Mouse (Mus musculus): Measurements from ENCODE around the gene Spi1.
"Not testable (repeated sequence)": the region's sequence is repeated elsewhere in the genome, so short reads cannot be mapped to it uniquely, and the experiment has no call there.

The Spi1 gene

GRCm38 (mm10) chr2:91081775-91082695, at the start of gene Spi1:
TSS of gene Spi1 (plus strand) at chr2:91082390.
- in situ Hi-C loops (cut with MboI, MseI), result no loop called here

- in situ Hi-C loops (cut with MboI, MseI), result loop anchor here (5.0 kb wide), 1 partner anchor 69 kb away; no protein-coding TSS in a partner anchor
These were observed 49.2 kb upstream of the Spi1 start for GRCm38 (mm10) chr2:91033000-91033399.

GRCm38 (mm10) chr2:91035385-91035784, 46.8 kb upstream of the Spi1 start, which contains the start of gene Rapsn:
TSS of gene Rapsn (plus strand) at chr2:91035620.
- in situ Hi-C loops (cut with MboI, MseI), result no loop called here

DNA sequence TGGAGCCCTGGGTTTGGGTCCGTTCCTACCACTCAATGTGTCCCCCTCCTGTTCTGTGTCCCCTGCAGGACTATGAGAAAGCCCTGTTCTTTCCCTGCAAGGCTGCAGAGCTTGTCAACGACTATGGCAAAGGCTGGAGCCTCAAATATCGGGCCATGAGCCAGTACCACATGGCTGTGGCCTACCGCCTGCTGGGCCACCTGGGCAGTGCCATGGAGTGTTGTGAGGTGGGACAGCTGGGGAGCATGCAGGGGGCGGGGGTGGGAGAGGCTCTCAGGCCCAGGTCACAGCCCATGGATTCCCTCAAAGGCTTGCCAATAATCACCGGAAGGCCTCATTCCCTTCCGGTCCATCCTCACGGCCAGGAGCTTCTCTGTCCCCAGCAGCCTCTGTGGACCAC, 40.4 kb upstream of the Spi1 start:
- in situ Hi-C loops (cut with MboI, MseI), result no loop called here

- in situ Hi-C loops (cut with MboI, MseI), result no loop called here
These were observed 39.4 kb upstream of the Spi1 start for GRCm38 (mm10) chr2:91042651-91043398.

DNA sequence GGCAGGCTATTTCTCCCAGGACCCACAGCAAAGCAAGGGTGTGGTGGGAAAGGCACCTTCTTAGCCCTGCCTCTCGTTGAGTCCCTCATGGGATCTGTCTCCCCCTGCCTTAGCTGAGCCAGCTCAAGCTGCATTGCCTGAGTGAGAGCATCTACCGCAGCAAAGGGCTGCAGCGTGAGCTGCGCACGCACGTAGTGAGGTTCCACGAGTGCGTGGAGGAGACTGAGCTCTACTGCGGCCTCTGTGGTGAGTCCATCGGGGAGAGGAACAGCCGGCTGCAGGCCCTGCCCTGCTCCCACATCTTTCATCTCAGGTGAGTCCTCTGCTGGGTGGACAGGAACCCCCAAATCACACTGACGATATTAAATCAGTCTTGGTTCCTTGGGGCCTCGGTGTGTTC, 37.5 kb upstream of the Spi1 start:
- in situ Hi-C loops (cut with MboI, MseI), result no loop called here

GRCm38 (mm10) chr2:91045805-91046204, 36.4 kb upstream of the Spi1 start:
- in situ Hi-C loops (cut with MboI, MseI), result not testable (repeated sequence)

DNA sequence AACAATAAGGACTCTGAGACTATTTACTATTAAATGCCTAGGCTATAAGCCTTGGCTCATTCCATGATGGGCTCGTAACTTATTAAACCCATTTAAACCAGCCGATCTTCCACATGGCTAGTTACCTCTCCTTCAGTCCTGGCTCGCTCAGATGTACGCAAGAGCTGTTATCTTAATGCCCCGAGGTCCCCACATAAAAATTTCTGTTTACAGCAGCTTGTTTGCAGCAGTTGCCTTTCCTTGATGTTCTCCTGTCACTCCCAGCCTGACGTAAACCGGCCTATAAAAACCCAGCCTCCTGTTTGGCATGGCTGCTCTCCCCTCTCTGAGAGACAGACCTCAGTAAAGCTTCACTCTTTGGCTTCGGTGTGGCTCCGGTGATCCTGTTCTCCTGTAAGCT, 34.8 kb upstream of the Spi1 start:
- in situ Hi-C loops (cut with MboI, MseI), result no loop called here

DNA sequence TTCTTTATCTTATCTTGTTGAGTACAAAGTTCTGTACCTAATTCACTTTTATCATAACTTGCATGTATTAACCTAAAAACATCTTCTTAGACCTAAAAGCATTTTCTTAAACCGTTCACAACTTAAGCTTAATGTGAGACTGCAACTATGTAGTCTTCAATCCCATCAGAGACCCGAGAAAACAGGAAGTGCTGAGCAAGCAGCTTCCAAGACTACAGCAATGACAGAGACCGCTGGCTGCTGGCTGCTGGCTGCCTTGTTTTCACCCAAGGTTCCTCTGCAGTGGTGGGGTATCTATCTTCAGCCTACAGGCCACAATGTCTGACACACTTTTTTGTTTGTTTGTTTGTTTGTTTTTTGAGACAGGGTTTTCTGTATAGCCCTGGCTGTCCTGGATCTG, 30.3 kb upstream of the Spi1 start:
- in situ Hi-C loops (cut with MboI, MseI), result no loop called here

DNA sequence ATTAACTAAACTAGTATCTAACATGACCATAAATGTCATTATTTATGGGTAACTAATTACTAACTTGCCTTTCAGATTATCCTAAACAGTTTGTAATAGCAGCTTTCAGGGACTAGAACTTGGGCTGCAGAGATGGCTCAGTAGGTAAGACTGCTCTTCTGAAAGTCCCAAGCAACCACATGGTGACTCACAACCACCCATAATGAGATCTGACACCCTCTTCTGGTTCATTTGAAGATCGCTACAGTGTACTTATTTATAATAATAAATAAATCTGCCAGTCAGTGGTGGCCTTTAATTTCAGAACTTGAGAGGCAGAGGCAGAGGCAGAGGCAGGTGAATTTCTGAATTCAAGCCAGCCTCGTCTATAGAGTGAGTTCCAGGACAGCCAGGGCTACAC, 29.4 kb upstream of the Spi1 start:
- in situ Hi-C loops (cut with MboI, MseI), result no loop called here

GRCm38 (mm10) chr2:91053181-91053933, 28.8 kb upstream of the Spi1 start:
- in situ Hi-C loops (cut with MboI, MseI), result no loop called here

DNA sequence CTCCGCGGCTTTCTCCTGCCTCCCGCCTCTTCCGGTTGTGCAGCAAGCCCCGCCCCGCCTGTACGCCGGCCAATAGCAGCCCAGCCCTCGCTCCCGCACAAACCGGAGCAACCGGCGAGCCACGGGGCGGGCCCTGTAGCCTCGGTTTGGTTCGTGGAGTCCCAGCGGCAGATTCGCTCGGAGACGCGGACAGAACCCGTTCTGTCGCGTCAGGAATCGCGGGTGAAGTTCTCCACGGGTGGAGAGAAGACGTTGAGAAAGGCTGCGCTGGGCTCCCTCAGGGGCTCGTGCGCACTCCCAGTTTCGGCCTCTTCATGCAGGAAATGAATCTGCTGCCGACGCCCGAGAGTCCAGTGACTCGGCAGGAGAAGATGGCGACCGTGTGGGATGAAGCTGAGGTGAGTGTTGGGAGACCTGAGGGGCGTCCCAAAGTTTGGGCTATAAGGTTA, 28.2 kb upstream of the Spi1 start, which contains the start of gene Psmc3:
Psmc3 (plus strand) TSS at position 76 of the 449 bp plus-strand sequence.
- in situ Hi-C loops (cut with MboI, MseI), result no loop called here

- in situ Hi-C loops (cut with MboI, MseI), result no loop called here
These were observed 23.8 kb upstream of the Spi1 start for GRCm38 (mm10) chr2:91058435-91058834.

DNA sequence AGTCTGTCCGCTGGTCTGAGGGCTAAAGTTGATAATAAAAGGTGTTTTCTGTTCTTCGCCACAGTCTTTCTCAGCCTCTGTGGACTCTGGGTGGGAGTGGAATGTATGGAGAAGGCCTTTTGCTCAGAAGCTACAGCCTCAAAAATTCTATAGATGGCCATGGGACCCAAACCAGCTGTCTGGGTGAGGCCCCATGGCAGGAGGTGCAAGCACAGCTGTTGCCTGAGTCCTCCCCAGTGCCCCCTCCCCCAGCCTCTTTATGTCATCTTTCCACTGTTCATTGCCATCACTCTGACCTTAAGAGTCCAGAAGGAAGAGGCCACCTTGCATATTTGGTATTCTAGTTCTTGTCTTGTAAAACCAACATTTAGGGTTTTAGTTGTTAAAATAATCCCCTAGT, 22.8 kb upstream of the Spi1 start:
- in situ Hi-C loops (cut with MboI, MseI), result no loop called here

GRCm38 (mm10) chr2:91060544-91061355, 21.4 kb upstream of the Spi1 start:
- in situ Hi-C loops (cut with MboI, MseI), result no loop called here

DNA sequence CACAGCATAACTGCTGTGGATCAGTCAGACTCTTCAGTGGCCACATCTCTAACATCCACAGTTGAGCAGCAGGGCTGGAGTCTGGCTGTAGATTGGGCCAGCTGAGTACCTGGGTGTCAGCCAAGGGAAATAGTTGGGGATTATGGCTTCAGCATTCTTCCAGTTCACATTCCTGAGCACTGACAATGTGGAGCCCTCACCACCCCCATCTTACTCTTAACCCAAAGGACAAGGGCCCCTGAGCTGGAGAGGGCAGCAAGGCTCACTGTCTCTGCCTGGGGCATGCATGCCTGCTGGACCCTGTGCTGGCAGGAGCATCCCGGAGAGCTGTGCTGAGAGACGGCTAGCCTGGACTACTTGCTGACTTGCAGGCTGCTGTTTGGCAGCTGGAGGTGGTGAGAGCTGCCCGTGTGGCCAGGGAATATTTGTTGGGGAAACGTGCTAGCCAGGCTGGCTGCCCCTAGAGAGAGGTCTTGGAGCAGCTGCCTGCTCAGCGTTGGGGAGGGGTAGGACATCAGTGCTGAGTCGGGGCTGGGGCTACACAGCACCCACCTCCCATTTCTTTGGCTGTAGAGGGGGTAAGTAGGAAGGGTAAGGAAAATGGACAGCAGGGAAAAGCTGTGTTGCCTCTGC, 20.2 kb upstream of the Spi1 start:
- in situ Hi-C loops (cut with MboI, MseI), result no loop called here

- in situ Hi-C loops (cut with MboI, MseI), result no loop called here
These were observed 19.2 kb upstream of the Spi1 start for GRCm38 (mm10) chr2:91062779-91063606.

GRCm38 (mm10) chr2:91064211-91064610, 18.0 kb upstream of the Spi1 start:
- in situ Hi-C loops (cut with MboI, MseI), result no loop called here

DNA sequence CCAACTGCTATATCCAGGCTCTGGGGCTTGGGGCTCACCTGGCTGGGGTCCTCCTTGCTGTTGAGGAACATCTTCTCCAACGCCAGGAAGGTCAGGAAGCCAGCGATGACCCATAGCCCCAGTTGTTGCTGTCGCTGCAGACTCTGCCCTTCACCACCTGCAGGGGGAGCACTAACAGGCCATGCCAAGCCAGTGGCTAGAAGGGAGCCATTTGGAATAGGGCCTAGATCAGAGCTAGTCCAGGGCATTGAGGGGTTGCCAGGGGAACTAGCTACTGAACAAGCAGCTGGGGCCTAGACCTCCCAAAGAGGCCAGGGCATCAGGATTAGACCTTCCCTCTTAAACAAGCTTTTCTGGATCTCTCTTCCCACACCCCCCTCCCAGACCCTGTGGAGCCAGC, 16.6 kb upstream of the Spi1 start:
- in situ Hi-C loops (cut with MboI, MseI), result no loop called here

DNA sequence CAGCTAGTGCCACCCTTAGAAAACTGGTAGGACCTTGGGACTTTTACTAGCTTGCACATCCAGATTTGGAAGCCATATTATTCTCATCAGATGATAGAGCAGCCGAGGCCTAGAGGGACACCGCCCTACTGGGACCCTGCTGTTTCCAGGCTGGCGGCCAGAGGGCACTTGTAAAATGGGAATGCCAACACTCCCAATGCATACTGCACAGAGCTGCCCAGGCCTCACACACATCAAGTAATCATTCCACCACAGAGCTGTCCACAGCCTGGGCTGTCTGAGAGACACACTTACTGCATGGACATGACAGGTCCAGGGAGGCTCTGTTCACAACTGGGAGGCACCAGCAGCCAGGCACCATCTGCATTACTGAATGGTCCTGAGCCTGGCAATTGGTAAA, 15.7 kb upstream of the Spi1 start:
- in situ Hi-C loops (cut with MboI, MseI), result no loop called here
